Mouse (Mus musculus) brain, embryonic 14.5 days (tissue): ENCODE results near the gene Sult6b2.

Source experiments
- CTCF ChIP-seq: fragments of 200-500 bp; IDR thresholded peaks from 2 replicates; pipeline ENCODE4 v1.5.1; 2012; ENCODE audit warnings: inconsistent platforms, mild to moderate bottlenecking, moderate library complexity, borderline replicate concordance; ENCODE audit not compliant: insufficient read depth, insufficient read length; ENCODE audit errors: extremely low read depth
- POLR2A ChIP-seq: fragments of 200-500 bp; IDR thresholded peaks from 2 replicates; pipeline ENCODE4 v1.6.1; 2012; ENCODE audit warnings: mild to moderate bottlenecking, inconsistent platforms, borderline replicate concordance; ENCODE audit not compliant: poor library complexity, insufficient read depth, insufficient read length, severe bottlenecking; ENCODE audit errors: extremely low read depth

GRCm38 (mm10) chr6:142837326-142837725 lies 33.0 kb upstream of the Sult6b2 start:
- no peak for TF ChIP-seq CTCF
- no peak for TF ChIP-seq POLR2A
